Mouse (Mus musculus) hindbrain, embryonic 14.5 days (tissue): ENCODE measurements around the gene Pdlim5. TPM values are rescaled to one million over a fixed set of nuclear protein-coding genes. Genes with fewer than 3 reads are reported as not detected.

Experiments used
- ATAC-seq: fragments of 200-750 bp; cut with Nextera tagmentation; 2 replicates; pipeline ENCODE4 v1.8.0; 2017; ENCODE audit warnings: moderate number of reproducible peaks, mild to moderate bottlenecking, moderate TSS enrichment, moderate library complexity; ENCODE audit not compliant: low FRiP score
- DNase-seq: peaks from one replicate; pipeline ENCODE4 v3.0.0-alpha.2; 2015; ENCODE audit warnings: low spot score
- H3K27ac ChIP-seq: fragments of 300-500 bp; sonication (generic); 2 replicates; pipeline ENCODE4 v1.5.1; 2014; ENCODE audit warnings: mild to moderate bottlenecking, moderate library complexity
- H3K27me3 ChIP-seq: fragments of 300-500 bp; sonication (generic); 2 replicates; pipeline ENCODE4 v1.6.1; 2014; ENCODE audit warnings: mild to moderate bottlenecking, low read length, mixed read lengths; ENCODE audit not compliant: control insufficient read depth, insufficient read depth
- H3K36me3 ChIP-seq: fragments of 300-500 bp; sonication (generic); replicated peaks from 2 replicates; pipeline ENCODE4 v1.6.1; 2014; ENCODE audit not compliant: control insufficient read depth, insufficient read depth
- H3K4me1 ChIP-seq: fragments of 300-500 bp; sonication (generic); replicated peaks from 2 replicates; pipeline ENCODE4 v1.6.1; 2014; ENCODE audit warnings: antibody characterized with exemption, low read length, mixed read lengths; ENCODE audit not compliant: control insufficient read depth, insufficient read depth
- H3K4me2 ChIP-seq: fragments of 300-500 bp; sonication (generic); replicated peaks from 2 replicates; pipeline ENCODE4 v1.6.1; 2014; ENCODE audit warnings: mild to moderate bottlenecking, moderate library complexity
- H3K4me3 ChIP-seq: fragments of 300-500 bp; sonication (generic); replicated peaks from 2 replicates; pipeline ENCODE4 v1.5.1; 2014; ENCODE audit warnings: mild to moderate bottlenecking, low read length
- H3K9ac ChIP-seq: fragments of 300-500 bp; sonication (generic); 2 replicates; pipeline ENCODE4 v1.6.1; 2014
- H3K9me3 ChIP-seq: fragments of 300-500 bp; sonication (generic); 2 replicates; pipeline ENCODE4 v1.6.1; 2016; ENCODE audit warnings: low read length; ENCODE audit not compliant: control insufficient read depth
- WGBS: fragments of 180-500 bp; shearing (Covaris S2); extraction: QIAGEN DNeasy Blood & Tissue Kit; methylation state at CpG from one replicate; pipeline ENCODE4 v1.1.7; 2014; 5-methylcytosine and 5-hydroxymethylcytosine counted together
- polyA plus RNA-seq: library from polyadenylated mRNA; unstranded; fragments of >200 nt; fragmentation: Nextera tagmentation; extraction: Ambion mirVana; gene quantifications from 2 replicates; pipeline ENCODE4 v1.2.1, GENCODE M21; 2014

The Pdlim5 gene
- polyA plus RNA-seq, 1 experiment from 2014 or later = 21.1 TPM

GRCm38 (mm10) chr3:142233606-142234465 is 161.7 kb downstream of the Pdlim5 start:
- H3K4me2 ChIP-seq = no peak overlapping the region
- H3K9me3 ChIP-seq = no peaks in the 10 kb centered on the region
- 78% methylated on average over 16 of the region's 16 CpGs for WGBS
- H3K27me3 ChIP-seq = no peaks in the 10 kb centered on the region
- ATAC-seq (no peak), DNase-seq (no peak)
- H3K36me3 ChIP-seq = no peaks in the 10 kb centered on the region
- no peak overlapping the region for H3K9ac ChIP-seq
- H3K27ac ChIP-seq = no peak overlapping the region
- H3K4me1 ChIP-seq = no peaks in the 10 kb centered on the region
- H3K4me3 ChIP-seq = no peak overlapping the region

DNA sequence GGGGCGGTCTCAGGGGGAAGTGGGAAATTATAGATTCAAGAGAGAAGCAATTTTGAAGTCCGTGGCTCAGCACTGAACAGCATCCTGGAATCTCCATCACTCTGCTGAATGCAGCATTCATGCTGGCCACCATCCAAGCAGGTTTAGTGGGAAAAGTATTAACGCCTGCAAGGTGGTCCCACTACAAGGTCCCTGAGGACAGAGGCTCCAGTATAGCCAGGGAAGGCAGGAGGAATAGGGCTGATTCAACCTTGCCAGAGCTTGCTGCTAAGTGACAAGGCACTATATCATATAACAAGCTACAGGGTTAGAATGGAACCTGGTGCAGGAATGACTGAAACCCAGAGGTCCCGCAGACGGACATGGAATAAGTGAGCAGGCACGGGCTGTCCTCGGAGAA is 166.8 kb downstream of the Pdlim5 start:
- Histone ChIP-seq H3K27ac (no peak overlapping the region), H3K9me3 (no peaks in the 10 kb centered on the region), H3K4me3 (no peak overlapping the region), H3K4me1 (no peaks in the 10 kb centered on the region), H3K27me3 (no peaks in the 10 kb centered on the region), H3K9ac (no peak overlapping the region), H3K36me3 (no peaks in the 10 kb centered on the region), H3K4me2 (no peak overlapping the region)
- ATAC-seq (no peak), DNase-seq (no peak)
- 82% methylated on average over 7 of the region's 7 CpGs for WGBS

GRCm38 (mm10) chr3:142222471-142223103 is 172.9 kb downstream of the Pdlim5 start:
- H3K9me3 ChIP-seq = no peaks in the 10 kb centered on the region
- H3K4me3 ChIP-seq = no peak overlapping the region
- no peak for DNase-seq
- no peaks in the 10 kb centered on the region for H3K36me3 ChIP-seq
- H3K27ac ChIP-seq = no peak overlapping the region
- no peaks in the 10 kb centered on the region for H3K4me1 ChIP-seq
- H3K4me2 ChIP-seq = no peak overlapping the region
- no peaks in the 10 kb centered on the region for H3K27me3 ChIP-seq
- WGBS = 88% methylated on average over 7 of the region's 7 CpGs
- H3K9ac ChIP-seq = no peak overlapping the region
- ATAC-seq = no peak

GRCm38 (mm10) chr3:142219910-142220309 is 175.6 kb downstream of the Pdlim5 start:
- H3K9ac ChIP-seq = no peak overlapping the region
- H3K27ac ChIP-seq = no peak overlapping the region
- no peaks in the 10 kb centered on the region for H3K4me1 ChIP-seq
- ATAC-seq (no peak), DNase-seq (no peak)
- WGBS = 94% methylated on average over 9 of the region's 9 CpGs
- no peak overlapping the region for H3K4me2 ChIP-seq
- H3K36me3 ChIP-seq = no peaks in the 10 kb centered on the region
- H3K9me3 ChIP-seq = no peaks in the 10 kb centered on the region
- no peaks in the 10 kb centered on the region for H3K27me3 ChIP-seq
- no peak overlapping the region for H3K4me3 ChIP-seq

GRCm38 (mm10) chr3:142212821-142213220 is 182.7 kb downstream of the Pdlim5 start:
- no peak overlapping the region for H3K4me2 ChIP-seq
- H3K27ac ChIP-seq = no peak overlapping the region
- ATAC-seq (no peak), DNase-seq (no peak)
- no peak overlapping the region for H3K9ac ChIP-seq
- H3K4me1 ChIP-seq = no peaks in the 10 kb centered on the region
- 73% methylated on average over 2 of the region's 2 CpGs for WGBS
- no peaks in the 10 kb centered on the region for H3K27me3 ChIP-seq
- no peaks in the 10 kb centered on the region for H3K9me3 ChIP-seq
- H3K36me3 ChIP-seq = no peaks in the 10 kb centered on the region
- H3K4me3 ChIP-seq = no peak overlapping the region

- no peak overlapping the region for H3K4me2 ChIP-seq
- H3K27me3 ChIP-seq = no peaks in the 10 kb centered on the region
- no peaks in the 10 kb centered on the region for H3K4me1 ChIP-seq
- no peak overlapping the region for H3K27ac ChIP-seq
- ATAC-seq (no peak), DNase-seq (no peak)
- WGBS = 88% methylated on average over 3 of the region's 3 CpGs
- H3K9ac ChIP-seq = no peak overlapping the region
- no peaks in the 10 kb centered on the region for H3K36me3 ChIP-seq
- no peak overlapping the region for H3K4me3 ChIP-seq
- H3K9me3 ChIP-seq = no peaks in the 10 kb centered on the region
Measured at GRCm38 (mm10) chr3:142212186-142212585, 183.3 kb downstream of the Pdlim5 start.

DNA sequence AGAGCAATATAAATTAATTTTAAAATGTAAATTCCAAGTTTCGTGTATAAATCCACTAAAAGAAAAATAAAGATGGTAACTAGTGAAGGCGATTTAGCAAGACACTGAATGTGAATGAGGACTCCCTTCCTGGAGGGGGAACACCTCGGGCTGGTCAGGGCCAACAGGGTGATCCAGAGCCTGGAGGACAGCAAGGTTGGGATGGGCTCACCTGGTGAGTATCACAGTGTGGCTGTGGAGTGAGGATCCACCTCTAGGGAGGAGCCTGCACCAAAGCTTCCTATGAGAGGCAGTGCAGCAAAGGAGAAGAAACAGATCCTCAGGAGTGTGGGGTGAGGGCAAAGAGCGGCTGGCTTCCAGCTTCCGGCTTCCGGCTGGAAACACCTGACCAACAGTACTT is 185.5 kb downstream of the Pdlim5 start:
- H3K27ac ChIP-seq = no peak overlapping the region
- H3K9ac ChIP-seq = no peak overlapping the region
- no peaks in the 10 kb centered on the region for H3K9me3 ChIP-seq
- no peaks in the 10 kb centered on the region for H3K4me1 ChIP-seq
- no peak for DNase-seq
- H3K4me2 ChIP-seq = no peak overlapping the region
- no peak for ATAC-seq
- no peaks in the 10 kb centered on the region for H3K36me3 ChIP-seq
- no peaks in the 10 kb centered on the region for H3K27me3 ChIP-seq
- H3K4me3 ChIP-seq = no peak overlapping the region
- WGBS = 75% methylated on average over 6 of the region's 6 CpGs

DNA sequence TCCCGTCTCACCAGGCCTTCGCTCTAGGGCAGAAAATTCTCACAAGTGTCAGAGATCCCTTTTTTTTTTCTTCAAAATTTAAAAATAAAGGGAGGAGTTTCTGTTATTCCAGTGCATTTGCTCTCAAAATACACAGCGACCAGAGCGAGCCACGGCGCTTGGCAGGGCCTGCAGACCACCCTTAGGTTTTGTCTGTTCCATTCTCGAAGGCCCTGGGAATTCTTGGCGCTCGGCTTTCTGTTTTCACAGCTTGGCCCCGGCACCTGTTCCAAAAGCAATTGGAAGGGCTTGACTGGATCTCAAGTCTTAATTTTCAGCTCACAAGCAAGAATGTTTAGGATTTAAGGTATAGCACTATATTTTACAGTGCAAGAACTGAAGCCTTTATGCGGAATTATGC is 186.4 kb downstream of the Pdlim5 start:
- Histone ChIP-seq H3K4me1 (no peaks in the 10 kb centered on the region), H3K27me3 (no peaks in the 10 kb centered on the region), H3K27ac (no peak overlapping the region), H3K36me3 (no peaks in the 10 kb centered on the region), H3K9me3 (no peaks in the 10 kb centered on the region), H3K4me3 (no peak overlapping the region), H3K9ac (no peak overlapping the region), H3K4me2 (no peak overlapping the region)
- WGBS = 71% methylated on average over 11 of the region's 11 CpGs
- no peak for ATAC-seq
- DNase-seq = no peak

- Histone ChIP-seq H3K36me3 (no peaks in the 10 kb centered on the region), H3K4me2 (no peak overlapping the region), H3K27me3 (no peaks in the 10 kb centered on the region), H3K27ac (no peak overlapping the region), H3K9me3 (no peaks in the 10 kb centered on the region), H3K4me3 (no peak overlapping the region), H3K4me1 (no peaks in the 10 kb centered on the region), H3K9ac (no peak overlapping the region)
- ATAC-seq (no peak), DNase-seq (no peak)
- 86% methylated on average over 6 of the region's 6 CpGs for WGBS
Measured at GRCm38 (mm10) chr3:142207488-142207887, 188.0 kb downstream of the Pdlim5 start.
